Mouse (Mus musculus): ENCODE measurements around the gene Nfkb1.

The Nfkb1 gene

DNA sequence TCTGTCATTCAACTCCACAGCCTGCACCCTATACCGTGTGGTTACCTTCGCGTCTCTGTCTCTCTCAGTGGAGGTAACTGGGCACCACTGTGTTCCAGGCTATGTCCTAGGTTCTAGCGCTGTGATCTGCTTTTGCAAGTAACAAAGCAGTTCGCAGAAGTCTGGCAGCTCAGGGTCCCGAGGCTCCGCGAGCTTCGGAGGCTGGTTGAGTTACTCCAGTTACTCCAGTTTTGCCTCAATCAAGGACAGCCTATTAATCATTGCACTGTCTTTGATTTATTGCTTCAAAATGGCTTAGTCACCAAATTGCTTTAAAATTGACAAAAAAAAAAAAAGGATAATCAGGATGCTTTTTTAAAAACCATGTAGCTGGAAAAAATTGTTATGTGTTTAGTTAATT is 126.6 kb downstream of the Nfkb1 start:
- in situ Hi-C loops (cut with MboI; ENCODE audit: unreplicated experiment in 2 of 2) = no loop called here

GRCm38 (mm10) chr3:135563163-135563689 is 128.1 kb downstream of the Nfkb1 start:
- in situ Hi-C loops (cut with MboI; ENCODE audit: unreplicated experiment in 2 of 2) = no loop called here

DNA sequence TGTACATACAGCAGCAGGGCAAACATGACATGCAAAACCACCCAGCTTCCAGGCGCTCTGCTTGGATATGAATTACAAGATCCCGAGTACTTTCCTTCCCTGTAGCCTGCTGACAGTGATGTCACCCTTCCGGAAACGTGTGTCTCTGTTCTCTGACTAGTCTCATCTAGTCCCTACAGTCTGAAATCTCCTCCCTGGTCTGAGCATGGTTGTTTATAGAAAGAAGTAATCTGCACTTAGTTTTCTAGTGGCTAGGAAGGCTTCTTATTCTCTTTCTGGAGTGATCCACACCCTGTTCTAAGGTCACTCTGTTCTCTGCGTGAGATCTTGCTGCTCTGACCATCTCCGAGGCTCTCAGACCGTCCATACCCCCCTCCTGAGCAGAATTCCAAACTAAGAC is 129.3 kb downstream of the Nfkb1 start:
- in situ Hi-C loops (cut with MboI; ENCODE audit: unreplicated experiment in 2 of 2) = no loop called here

DNA sequence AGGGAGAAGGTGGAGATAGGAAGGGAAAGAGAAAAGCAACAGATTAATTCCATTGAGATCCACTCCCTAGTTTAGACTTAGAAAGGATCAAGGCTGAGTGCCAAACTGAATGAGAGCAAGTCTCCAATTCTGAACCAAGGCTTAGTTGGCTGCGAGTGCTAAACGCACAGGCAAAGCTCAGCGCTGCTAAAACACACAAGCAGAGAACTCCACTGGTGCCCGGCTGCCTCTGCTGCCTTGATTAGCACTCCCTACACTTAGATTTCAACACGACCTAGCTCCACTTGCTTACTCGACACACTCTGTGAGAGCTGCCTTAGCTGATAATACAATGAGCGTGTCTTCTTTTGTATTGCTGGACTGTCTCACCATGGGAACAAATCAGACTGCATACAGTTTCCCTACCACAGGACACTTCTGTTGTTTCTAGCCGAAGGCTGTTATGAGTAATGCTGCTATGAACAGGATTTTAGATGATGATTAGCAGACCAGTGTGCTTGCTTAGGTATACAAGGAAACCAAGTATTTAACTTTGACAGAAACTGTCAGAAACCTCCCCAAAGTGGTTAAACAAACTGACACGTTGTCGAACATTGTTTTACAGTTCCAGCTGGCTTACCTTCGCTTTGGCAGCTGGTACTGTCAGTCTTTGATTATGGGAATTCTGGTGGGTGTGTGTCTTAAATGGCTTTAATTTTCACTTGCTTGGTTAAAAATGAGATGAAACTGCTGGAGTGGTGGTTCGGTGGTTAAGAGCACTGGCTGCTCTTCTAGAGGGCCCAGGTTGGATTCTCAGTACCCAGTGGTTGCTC is 134.3 kb downstream of the Nfkb1 start:
- in situ Hi-C loops (cut with MboI; ENCODE audit: unreplicated experiment in 2 of 2) = no loop called here

GRCm38 (mm10) chr3:135556052-135556587 is 135.2 kb downstream of the Nfkb1 start:
- in situ Hi-C loops (cut with MboI; ENCODE audit: unreplicated experiment in 2 of 2) = no loop called here

DNA sequence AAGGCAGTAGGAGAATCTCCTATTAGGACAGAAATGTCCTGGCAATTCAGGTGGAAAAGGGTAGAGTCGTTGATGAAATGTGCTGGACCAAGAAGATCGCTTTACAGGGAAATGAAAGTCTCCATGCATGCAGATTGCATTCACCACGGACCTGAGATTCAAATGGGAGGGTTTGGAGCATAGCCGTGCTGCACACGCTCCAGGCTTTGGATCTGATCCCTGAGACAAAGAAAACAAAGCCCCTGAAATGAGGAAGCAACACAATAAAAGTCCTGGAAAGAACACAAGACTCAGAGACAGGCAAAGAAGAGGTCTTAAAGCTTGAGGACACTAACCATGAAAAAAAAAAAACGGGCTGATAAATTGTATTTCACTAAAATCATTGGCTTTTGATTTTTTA is 136.2 kb downstream of the Nfkb1 start:
- in situ Hi-C loops (cut with MboI; ENCODE audit: unreplicated experiment in 2 of 2) = no loop called here

DNA sequence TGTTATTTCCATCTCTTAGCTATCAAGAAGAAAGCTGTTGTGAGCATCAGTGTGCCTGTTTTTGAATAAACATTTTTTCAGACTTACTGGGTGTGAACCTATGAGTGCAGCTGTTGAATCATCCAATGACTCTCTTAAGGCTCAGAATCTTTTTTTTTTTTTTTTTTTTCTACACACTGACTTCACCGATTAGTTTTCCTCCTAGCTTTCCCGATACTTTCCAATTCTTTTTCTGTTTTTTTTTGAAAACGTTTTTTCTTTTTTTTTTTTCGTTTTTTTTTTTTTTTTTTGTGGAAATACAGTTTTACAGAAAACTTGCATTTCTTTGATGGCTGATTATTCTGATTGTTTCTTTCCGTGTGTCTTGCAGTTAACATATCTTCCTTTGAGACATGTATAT is 138.5 kb downstream of the Nfkb1 start:
- in situ Hi-C loops (cut with MboI; ENCODE audit: unreplicated experiment in 2 of 2) = no loop called here

DNA sequence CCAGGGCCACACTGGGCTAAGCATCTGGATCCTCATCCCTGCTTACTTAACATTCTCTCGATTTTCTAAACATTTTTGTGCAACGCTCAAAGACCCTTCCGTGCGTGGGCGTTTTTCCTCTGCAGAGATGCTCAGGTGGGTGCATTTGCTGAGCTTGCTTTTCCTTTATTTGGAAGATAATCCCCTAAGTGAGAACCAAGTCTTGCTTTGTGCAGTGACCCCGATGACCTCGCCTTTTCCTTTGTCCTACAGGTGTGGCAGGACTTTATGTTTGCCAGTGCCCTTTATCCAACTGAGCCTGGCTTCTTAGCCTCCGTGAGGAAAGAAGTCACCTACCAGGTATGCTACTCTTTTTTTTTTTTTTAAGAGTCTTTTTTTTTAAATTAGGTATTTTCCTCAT is 144.0 kb downstream of the Nfkb1 start:
- in situ Hi-C loops (cut with MboI; ENCODE audit: unreplicated experiment in 2 of 2) = no loop called here

DNA sequence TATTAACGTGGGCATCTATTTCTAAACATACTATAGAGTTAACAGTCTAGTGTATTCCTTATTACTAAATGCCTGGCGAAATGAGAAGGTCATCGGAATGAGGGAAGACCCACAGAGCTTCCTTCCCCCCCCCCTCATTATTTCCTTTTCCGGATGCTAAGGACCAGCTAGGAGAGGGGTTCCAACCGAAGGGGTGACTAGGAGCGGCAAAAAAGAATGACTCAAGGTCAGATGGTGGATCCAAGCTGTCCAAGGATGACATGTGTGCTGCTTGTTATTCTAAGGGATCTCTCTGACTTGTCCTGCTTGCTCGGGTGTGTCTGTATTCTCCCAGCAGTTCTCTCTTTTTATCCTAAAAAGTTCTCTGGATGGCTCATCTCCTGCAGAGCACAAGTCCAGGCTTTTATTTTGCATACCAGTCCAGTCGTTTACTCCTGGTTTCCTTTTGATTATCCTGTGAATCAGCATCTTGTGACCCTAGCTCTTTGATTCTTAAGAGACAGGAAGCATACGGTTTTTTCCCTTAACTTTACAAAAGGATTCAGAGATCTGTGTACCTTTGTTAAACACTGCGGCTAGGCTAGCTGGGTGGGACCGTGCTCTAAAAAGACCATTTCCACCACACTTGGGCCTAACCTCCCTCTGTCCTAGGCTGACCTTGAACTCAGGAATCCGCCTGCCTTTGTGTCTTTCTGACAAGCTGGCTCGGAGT is 145.0 kb downstream of the Nfkb1 start:
- in situ Hi-C loops (cut with MboI; ENCODE audit: unreplicated experiment in 2 of 2) = no loop called here

All from v-Abl transformed pro-B cells (cell line).